Comparison of ENCODE assay signal across 29 mouse cellular contexts in genomic region chr13:100026013-100026412, GRCm38 (mm10).
"Had no signal": no experiment of that assay in that cellular context is flagged by ENCODE, and none has a peak within 500 bp of the region (broad histone marks: within the 10 kb centered on the region; RNA-seq: fewer than 3 reads in every experiment).

No protein-coding gene starts in this region.

- H3K27me3 ChIP-seq: embryonic facial prominence, embryonic 12.5 days; embryonic facial prominence, embryonic 13.5 days; embryonic facial prominence, embryonic 15.5 days; forebrain, embryonic 12.5 days; forebrain, embryonic 13.5 days; forebrain, embryonic 15.5 days had no signal

- ATAC-seq: forebrain, embryonic 13.5 days; forebrain, embryonic 14.5 days; forebrain, embryonic 15.5 days; forebrain, embryonic 16.5 days; forebrain, postnatal 0 days had no signal

- H3K4me2 ChIP-seq: embryonic facial prominence, embryonic 12.5 days; embryonic facial prominence, embryonic 13.5 days; embryonic facial prominence, embryonic 15.5 days; forebrain, embryonic 12.5 days; forebrain, embryonic 13.5 days; forebrain, embryonic 15.5 days had no signal

- H3K4me3 ChIP-seq: embryonic facial prominence, embryonic 10.5 days; embryonic facial prominence, embryonic 12.5 days; embryonic facial prominence, embryonic 13.5 days; embryonic facial prominence, embryonic 15.5 days; erythroblast, embryonic 14.5 days; forebrain, embryonic 10.5 days; forebrain, embryonic 12.5 days; forebrain, embryonic 13.5 days; forebrain, embryonic 15.5 days; gastrocnemius, adult 2 months; heart, adult 2 months had no signal

- H3K4me1 ChIP-seq: embryonic facial prominence, embryonic 10.5 days; embryonic facial prominence, embryonic 12.5 days; embryonic facial prominence, embryonic 13.5 days; embryonic facial prominence, embryonic 15.5 days; forebrain, embryonic 10.5 days; forebrain, embryonic 12.5 days; forebrain, embryonic 13.5 days; forebrain, embryonic 15.5 days had no signal

- H3K9ac ChIP-seq: embryonic facial prominence, embryonic 12.5 days; embryonic facial prominence, embryonic 13.5 days; embryonic facial prominence, embryonic 15.5 days; forebrain, embryonic 12.5 days; forebrain, embryonic 13.5 days; forebrain, embryonic 15.5 days; forebrain, postnatal 0 days had no signal

- H3K27ac ChIP-seq: embryonic facial prominence, embryonic 10.5 days; embryonic facial prominence, embryonic 12.5 days; embryonic facial prominence, embryonic 13.5 days; embryonic facial prominence, embryonic 15.5 days; forebrain, embryonic 10.5 days; forebrain, embryonic 12.5 days; forebrain, embryonic 13.5 days; forebrain, embryonic 15.5 days; gastrocnemius, adult 2 months; heart, adult 2 months had no signal

- DNase-seq: cerebellum, adult 2 months; cerebellum, adult 8-10 months; cerebellum, adult 9-10 months; cerebellum, adult 9-11 months; cerebellum, postnatal 10 days; cerebellum, postnatal 14 days; cerebellum, postnatal 25 days; cerebellum, postnatal 36 days; embryo, embryonic 11 days; forebrain, postnatal 0 days; gastrocnemius, adult 2 months; gastrocnemius, postnatal 10 days; gastrocnemius, postnatal 14 days; gastrocnemius, postnatal 25 days; gastrocnemius, postnatal 36 days; heart, adult 11 months; heart, adult 18-20 months; heart, adult 2 months had no signal

- H3K9me3 ChIP-seq: embryonic facial prominence, embryonic 10.5 days; embryonic facial prominence, embryonic 12.5 days; embryonic facial prominence, embryonic 13.5 days; embryonic facial prominence, embryonic 15.5 days; forebrain, embryonic 10.5 days; forebrain, embryonic 12.5 days; forebrain, embryonic 13.5 days; forebrain, embryonic 15.5 days had no signal
